Mouse (Mus musculus): ENCODE data around the gene Vmn1r126.
"Not testable (repeated sequence)": the region's sequence is repeated elsewhere in the genome, so short reads cannot be mapped to it uniquely, and the experiment has no call there.

Gene Vmn1r126

DNA sequence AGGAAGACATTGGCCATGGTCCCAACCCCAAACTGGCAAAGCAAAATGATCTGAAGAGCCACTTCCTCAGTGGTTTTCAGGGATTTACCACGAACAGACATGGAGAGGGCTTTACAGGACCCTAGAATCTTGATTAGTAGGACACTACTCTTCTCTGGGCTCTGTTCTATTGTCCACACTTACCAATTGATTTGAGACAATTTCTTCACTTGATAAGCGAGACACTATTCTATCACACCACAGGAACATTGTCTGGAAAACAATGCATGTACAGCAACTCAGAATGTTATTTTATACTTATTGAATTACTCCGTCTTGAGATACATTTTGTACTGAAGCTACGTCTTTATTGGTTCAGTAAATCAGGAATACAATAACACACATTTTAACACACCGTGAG lies at the start of gene Vmn1r126:
Gene Vmn1r126, minus strand, starts transcription at position 101 of the 400 bp plus-strand sequence.
- not testable (repeated sequence) for DNase-seq

DNA sequence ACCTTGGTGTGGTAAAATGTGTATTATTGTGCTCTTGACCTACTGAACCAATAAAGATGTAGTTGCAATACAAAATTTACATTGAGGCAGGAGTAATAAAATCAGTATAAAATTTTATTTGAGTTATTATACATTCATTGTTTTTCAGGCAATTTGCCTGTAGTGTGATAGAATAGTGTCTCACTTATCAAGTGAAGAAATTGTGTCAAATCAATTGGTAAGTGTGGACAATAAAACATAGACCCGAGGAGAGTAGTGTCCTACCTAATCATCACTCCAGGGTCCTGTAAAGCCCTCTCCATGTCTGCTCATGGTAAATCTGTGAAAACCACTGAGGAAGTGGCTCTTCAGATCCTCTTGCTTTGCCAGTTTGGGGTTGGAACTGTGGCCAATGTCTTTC lies 47.8 kb upstream of the Vmn1r126 start, which contains the start of gene Vmn1r128:
Gene Vmn1r128, plus strand, starts transcription at position 301 of the 400 bp plus-strand sequence.
- not testable (repeated sequence) for DNase-seq

DNA sequence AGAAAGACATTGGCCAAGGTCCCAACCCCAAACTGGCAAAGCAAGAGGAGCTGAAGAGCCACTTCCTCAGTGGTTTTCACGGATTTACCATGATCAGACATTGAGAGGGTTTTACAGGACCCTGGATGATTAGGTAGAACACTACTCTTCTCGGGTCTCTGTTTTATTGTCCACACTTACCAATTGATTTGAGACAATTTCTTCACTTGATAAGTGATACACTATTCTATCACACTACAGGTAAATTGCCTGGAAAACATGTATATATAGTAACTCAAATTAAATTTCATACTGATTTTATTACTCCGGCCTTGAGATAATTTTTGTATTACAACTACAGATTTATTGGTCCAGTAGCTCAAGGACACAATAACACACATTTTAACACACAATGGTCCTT lies 18.5 kb upstream of the Vmn1r126 start, which contains the start of gene Vmn1r127:
Gene Vmn1r127, minus strand, starts transcription at position 101 of the 400 bp plus-strand sequence.
- not testable (repeated sequence) for DNase-seq

DNA sequence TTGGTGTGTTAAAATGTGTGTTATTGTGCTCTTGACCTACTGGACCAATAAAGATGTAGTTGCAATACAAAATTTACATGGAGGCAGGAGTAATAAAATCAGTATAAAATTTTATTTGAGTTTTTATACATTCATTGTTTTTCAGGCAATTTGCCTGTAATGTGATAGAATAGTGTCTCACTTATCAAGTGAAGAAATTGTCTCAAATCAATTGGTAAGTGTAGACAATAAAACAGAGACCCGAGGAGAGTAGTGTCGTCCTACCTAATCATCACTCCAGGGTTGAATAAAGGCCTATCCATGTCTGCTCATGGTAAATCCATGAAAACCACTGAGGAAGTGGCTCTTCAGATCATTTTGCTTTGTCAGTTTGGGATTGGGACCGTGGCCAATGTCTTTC lies 29.4 kb downstream of the Vmn1r126 start, which contains the start of gene Vmn1r125:
Gene Vmn1r125, plus strand, starts transcription at position 301 of the 400 bp plus-strand sequence.
- not testable (repeated sequence) for DNase-seq

DNA sequence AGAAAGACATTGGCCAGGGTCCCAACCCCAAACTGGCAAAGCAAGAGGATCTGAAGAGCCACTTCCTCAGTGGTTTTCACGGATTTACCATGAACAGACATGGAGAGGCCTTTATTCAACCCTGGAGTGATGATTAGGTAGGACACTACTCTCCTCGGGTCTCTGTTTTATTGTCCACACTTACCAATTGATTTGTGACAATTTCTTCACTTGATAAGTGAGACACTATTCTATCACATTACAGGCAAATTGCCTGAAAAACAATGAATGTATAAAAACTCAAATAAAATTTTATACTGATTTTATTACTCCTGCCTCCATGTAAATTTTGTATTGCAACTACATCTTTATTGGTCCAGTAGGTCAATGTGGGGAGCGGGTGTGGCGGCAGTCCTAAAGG lies 40.8 kb downstream of the Vmn1r126 start, which contains the start of gene Vmn1r124:
Gene Vmn1r124, minus strand, starts transcription at position 101 of the 400 bp plus-strand sequence.
- DNase-seq, result not testable (repeated sequence)
